Mouse (Mus musculus) bone marrow macrophage, adult 2 months (primary cell): ENCODE results near the gene Cirbp.

Source experiments
- CTCF ChIP-seq: IDR thresholded peaks from 2 replicates; pipeline ENCODE4 v1.5.1; 2012; ENCODE audit warnings: low read depth, mild to moderate bottlenecking, low read length, moderate library complexity
- POLR2A ChIP-seq: IDR thresholded peaks from 2 replicates; pipeline ENCODE4 v1.6.1; 2012; ENCODE audit warnings: mild to moderate bottlenecking, low read depth, low read length, borderline replicate concordance

GRCm38 (mm10) chr10:80170052-80170451 lies 4.3 kb downstream of the Cirbp start:
- TF ChIP-seq POLR2A (no peak), CTCF (no peak)
